In genomic region chr13:94057563-94058560, GRCm38 (mm10) we compare ENCODE assay signal across 8 mouse cellular contexts. TPM values are rescaled to one million over a fixed set of nuclear protein-coding genes. Genes with fewer than 3 reads are reported as not detected.
DNase-seq lines count a peak whose midpoint lies in the region; ATAC-seq and TF ChIP-seq lines count a peak whose summit lies in the region.

TSS of gene Lhfpl2 (plus strand) at chr13:94057796.

- TF ChIP-seq CTCF in liver, postnatal 0 days (IDR thresholded peaks at IDR 0.05; ENCODE audit: low read depth) = no peak

- H3K27ac ChIP-seq in embryonic facial prominence, embryonic 10.5 days (replicated peaks) = peak within 1 kb of the TSS; percentile 97
- H3K27ac ChIP-seq in heart, embryonic 11.5 days (ENCODE audit: low read depth, low read length) = peak within 1 kb of the TSS; percentile 77
- H3K27ac ChIP-seq in liver, postnatal 0 days (ENCODE audit: low read depth) = peak within 1 kb of the TSS; percentile 46; the same call in 1 of the 2 replicates
- peak within 1 kb of the TSS; percentile 65 for H3K27ac ChIP-seq in neural tube, embryonic 13.5 days (replicated peaks)

- H3K4me3 ChIP-seq in embryonic facial prominence, embryonic 10.5 days = peak within 1 kb of the TSS; percentile 91
- peak within 1 kb of the TSS; percentile 84 for H3K4me3 ChIP-seq in heart, embryonic 11.5 days (ENCODE audit: low read depth, low read length)
- peak within 1 kb of the TSS; percentile 69 for H3K4me3 ChIP-seq in liver, postnatal 0 days (ENCODE audit: low read depth, low read length)
- peak within 1 kb of the TSS; percentile 72 for H3K4me3 ChIP-seq in neural tube, embryonic 13.5 days

- peak within 1 kb of the TSS; percentile 80 for H3K9ac ChIP-seq in heart, embryonic 11.5 days (ENCODE audit: low read depth, low read length)
- peak within 1 kb of the TSS; percentile 75 for H3K9ac ChIP-seq in liver, postnatal 0 days (replicated peaks)
- H3K9ac ChIP-seq in neural tube, embryonic 13.5 days = peak within 1 kb of the TSS; percentile 84

- H3K9me3 ChIP-seq in embryonic facial prominence, embryonic 10.5 days = no peaks in the 10 kb centered on the region
- H3K9me3 ChIP-seq in heart, embryonic 11.5 days (replicated peaks; ENCODE audit: control insufficient read depth, low read length) = peaks cover 2% of the 10 kb centered on the region; the same call in 1 of the 2 replicates
- H3K9me3 ChIP-seq in liver, postnatal 0 days (ENCODE audit: low read length) = no peaks in the 10 kb centered on the region
- no peaks in the 10 kb centered on the region for H3K9me3 ChIP-seq in neural tube, embryonic 13.5 days

- peaks cover 25% of the 10 kb centered on the region for H3K27me3 ChIP-seq in embryonic facial prominence, embryonic 10.5 days (replicated peaks; ENCODE audit: low read depth, poor library complexity, severe bottlenecking)
- H3K27me3 ChIP-seq in heart, embryonic 11.5 days (ENCODE audit: control insufficient read depth, insufficient read depth, low read length) = no peaks in the 10 kb centered on the region
- H3K27me3 ChIP-seq in liver, postnatal 0 days (ENCODE audit: insufficient read depth, low read length) = peaks cover 35% of the 10 kb centered on the region
- H3K27me3 ChIP-seq in neural tube, embryonic 13.5 days = peaks cover 79% of the 10 kb centered on the region

- H3K4me2 ChIP-seq in heart, embryonic 11.5 days = peak within 1 kb of the TSS; percentile 71
- H3K4me2 ChIP-seq in liver, postnatal 0 days (ENCODE audit: low read depth, low read length) = peak within 1 kb of the TSS; percentile 91
- H3K4me2 ChIP-seq in neural tube, embryonic 13.5 days = peak within 1 kb of the TSS; percentile 99

- peak; percentile 5 for DNase-seq in right cerebral cortex, adult 18-20 months
- DNase-seq in right cerebral cortex, postnatal 36 days (ENCODE audit: low spot score in 2 of 2) = no peak
- peak; percentile 89 for DNase-seq in embryonic facial prominence, embryonic 10.5 days (ENCODE audit: low spot score)
- DNase-seq in kidney, postnatal 14 days = peak; percentile 88
- DNase-seq in liver, postnatal 0 days = peak; percentile 51
- DNase-seq in urinary bladder, postnatal 10 days (ENCODE audit: low spot score) = peak; percentile 15

- TF ChIP-seq EP300 in liver, postnatal 0 days (IDR thresholded peaks at IDR 0.05; ENCODE audit: low read depth) = no peak

- H3K4me1 ChIP-seq in embryonic facial prominence, embryonic 10.5 days = peaks cover 67% of the 10 kb centered on the region
- H3K4me1 ChIP-seq in heart, embryonic 11.5 days (ENCODE audit: control insufficient read depth, insufficient read depth, low read length) = peaks cover 16% of the 10 kb centered on the region
- H3K4me1 ChIP-seq in liver, postnatal 0 days (ENCODE audit: insufficient read depth) = peaks cover 5% of the 10 kb centered on the region
- H3K4me1 ChIP-seq in neural tube, embryonic 13.5 days (replicated peaks) = peaks cover 24% of the 10 kb centered on the region

- under 1% methylated on average over 85 of the region's 85 CpGs for WGBS in embryonic facial prominence, embryonic 10.5 days
- under 1% methylated on average over 72 of the region's 85 CpGs for WGBS in heart, embryonic 11.5 days (ENCODE audit: insufficient replicate concordance)
- under 1% methylated on average over 61 of the region's 85 CpGs for WGBS in liver, postnatal 0 days (ENCODE audit: insufficient replicate concordance)
- under 1% methylated on average over 80 of the region's 85 CpGs for WGBS in neural tube, embryonic 13.5 days

- ATAC-seq in heart, embryonic 11.5 days (replicated peaks; ENCODE audit: insufficient number of reproducible peaks, low FRiP score, low TSS enrichment) = peak; percentile 81
- peak; percentile 60 for ATAC-seq in liver, postnatal 0 days
- peak; percentile 78 for ATAC-seq in neural tube, embryonic 13.5 days (ENCODE audit: low read depth)

- peaks cover 5% of the 10 kb centered on the region; the same call in 1 of the 2 replicates for H3K36me3 ChIP-seq in embryonic facial prominence, embryonic 10.5 days (replicated peaks)
- no peaks in the 10 kb centered on the region for H3K36me3 ChIP-seq in heart, embryonic 11.5 days (ENCODE audit: control insufficient read depth, insufficient read depth, low read length)
- no peaks in the 10 kb centered on the region for H3K36me3 ChIP-seq in liver, postnatal 0 days (replicated peaks; ENCODE audit: insufficient read depth, low read length)
- H3K36me3 ChIP-seq in neural tube, embryonic 13.5 days = no peaks in the 10 kb centered on the region

RNA-seq across cellular contexts. Expression of gene Lhfpl2, which starts in this region (rescaled TPM):
- 31.1 and 34.2 TPM in 2 replicates for polyA plus RNA-seq in embryonic facial prominence, embryonic 10.5 days (2016; fragmentation: Nextera tagmentation; extraction: Ambion mirVana)
- 18.5 and 24.8 TPM in 2 replicates for polyA plus RNA-seq in heart, embryonic 11.5 days (2014; fragmentation: Nextera tagmentation; extraction: Ambion mirVana)
- polyA plus RNA-seq in liver, postnatal 0 days (2015; fragmentation: Nextera tagmentation; extraction: Ambion mirVana) = 4.3 and 4.6 TPM in 2 replicates
- 21.3 and 21.7 TPM in 2 replicates for polyA plus RNA-seq in neural tube, embryonic 13.5 days (2015; fragmentation: Nextera tagmentation; extraction: Ambion mirVana)

Comparison
In these comparisons a context has a peak if more than half of its experiments do, and no peak if none do; other contexts are left out.
1. DNase-seq: peak in right cerebral cortex, adult 18-20 months (single experiment), embryonic facial prominence, embryonic 10.5 days (single experiment), kidney, postnatal 14 days (single experiment), liver, postnatal 0 days (single experiment) and urinary bladder, postnatal 10 days (single experiment); none in right cerebral cortex, postnatal 36 days (0 of 2).
2. H3K27ac ChIP-seq: peak in every context shown above with its lines; median percentile 97 in embryonic facial prominence, embryonic 10.5 days; 77 in heart, embryonic 11.5 days; 65 in neural tube, embryonic 13.5 days; 46 in liver, postnatal 0 days.
3. Peak in every context shown above with its lines, with median percentiles within 50 percentile points of each other: H3K4me3 ChIP-seq, ATAC-seq, H3K4me2 ChIP-seq and H3K9ac ChIP-seq.